Mouse (Mus musculus): ENCODE measurements around the gene Gpr63.

Gene Gpr63

DNA sequence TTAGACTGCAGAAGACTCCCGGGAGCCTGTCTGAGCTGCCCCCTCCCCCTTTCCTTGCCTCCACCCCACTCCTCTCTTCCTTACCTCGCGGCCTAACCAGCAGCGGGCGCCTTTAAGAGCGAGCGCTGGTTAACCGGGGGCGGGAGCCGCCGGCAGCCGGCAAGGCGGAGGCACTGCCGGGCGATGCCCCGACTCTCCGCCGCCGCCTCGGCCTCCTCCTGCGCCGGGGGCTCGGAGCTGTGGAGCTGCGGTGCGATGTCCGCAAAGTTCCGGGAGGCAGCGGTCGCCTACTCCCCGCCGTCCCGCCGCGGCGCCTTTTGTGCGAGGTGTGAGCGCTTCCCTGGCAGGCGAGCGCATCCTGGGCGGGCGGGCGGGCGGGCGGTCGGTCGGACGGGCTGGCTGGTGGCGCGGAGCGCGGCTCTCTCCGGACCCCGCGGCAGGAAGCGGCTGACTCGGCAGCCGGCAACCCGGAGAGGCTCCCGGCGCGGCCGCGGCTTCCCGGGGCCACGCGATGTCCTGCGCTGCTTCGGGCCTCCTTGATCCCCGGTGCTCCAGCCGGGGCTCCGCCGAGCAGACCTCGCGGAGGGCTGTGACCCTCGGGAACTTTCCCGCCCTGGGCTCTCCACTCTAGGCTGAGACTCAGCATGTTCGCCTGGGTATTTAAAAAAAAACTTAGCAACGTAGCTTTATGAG is at the start of gene Gpr63:
TSS of gene Gpr63 (plus strand) at position 109 of the 693 bp plus-strand sequence.
- under 1% methylated on average over 53 of the region's 78 CpGs for WGBS

DNA sequence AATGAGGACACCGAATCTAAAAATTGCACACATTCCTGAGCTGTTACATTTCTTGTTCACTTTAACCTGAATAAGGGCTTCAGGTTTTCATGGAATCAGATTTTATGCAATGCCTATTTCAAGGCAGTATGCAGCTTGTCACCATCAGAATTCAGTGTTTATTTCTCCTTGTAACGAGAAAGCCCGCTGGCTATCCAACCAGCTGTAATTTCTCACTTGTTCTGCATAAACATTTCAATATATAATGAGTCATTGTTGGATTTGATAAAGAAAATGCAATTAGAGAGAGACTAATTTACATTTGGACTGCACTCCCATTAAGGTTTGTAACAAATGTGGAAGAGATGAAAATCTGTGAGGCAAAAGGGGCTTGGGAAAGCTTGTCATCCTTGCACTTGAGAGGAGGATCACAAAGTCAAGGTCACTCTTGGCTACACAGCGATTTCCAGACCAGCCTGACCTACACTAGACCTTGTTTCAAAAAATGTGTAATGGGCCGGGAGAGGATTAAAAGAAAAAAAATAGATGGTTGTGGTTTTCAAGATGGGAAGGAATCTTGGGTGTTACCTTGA is 46.1 kb upstream of the Gpr63 start:
- WGBS, result 45% methylated on average over 5 of the region's 5 CpGs

DNA sequence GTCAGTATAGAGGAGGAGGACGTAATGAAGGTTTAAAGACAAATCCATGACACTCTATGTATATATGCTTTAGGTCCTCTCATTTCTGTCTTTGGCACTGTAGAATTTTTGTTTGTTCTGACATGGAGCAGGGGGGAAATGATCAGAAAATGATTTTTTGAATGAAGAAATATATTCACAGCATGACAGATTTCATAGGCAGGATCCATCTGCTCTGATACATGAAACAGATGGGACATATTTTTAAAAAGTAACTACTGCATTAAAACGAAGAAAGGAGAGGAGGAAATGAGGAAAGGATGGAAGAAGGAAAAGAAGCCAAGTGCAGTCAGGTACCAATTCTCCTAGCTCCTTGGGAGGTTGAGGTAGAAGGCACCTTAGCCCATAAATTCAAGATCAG is 41.5 kb upstream of the Gpr63 start:
- WGBS, result 46% methylated on average over 2 of the region's 2 CpGs

DNA sequence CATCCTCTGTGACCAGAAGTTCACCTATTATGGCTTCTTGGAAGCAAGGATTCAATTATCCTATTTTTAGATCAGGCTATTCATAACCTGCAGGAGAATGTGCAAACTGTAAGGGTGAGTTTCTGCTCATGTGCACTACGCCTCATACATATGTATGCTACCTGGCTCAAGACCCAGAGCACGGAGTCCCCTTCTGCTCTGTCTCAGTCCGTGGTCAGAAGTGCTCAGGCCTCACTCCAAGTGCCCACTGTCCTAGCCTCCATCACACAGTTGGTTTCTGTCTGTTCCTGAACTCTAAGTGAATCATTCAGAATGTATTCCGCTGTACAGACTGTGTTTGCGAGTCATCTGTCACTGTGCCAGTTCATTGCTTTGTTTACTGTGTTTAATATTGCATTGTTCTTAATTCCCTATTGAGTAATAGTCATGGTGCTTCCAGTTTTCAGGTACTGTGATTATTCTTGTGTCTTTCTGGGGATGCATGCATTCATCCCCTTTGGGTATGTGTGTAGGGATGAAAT is 37.9 kb upstream of the Gpr63 start:
- 58% methylated on average over 5 of the region's 5 CpGs for WGBS

DNA sequence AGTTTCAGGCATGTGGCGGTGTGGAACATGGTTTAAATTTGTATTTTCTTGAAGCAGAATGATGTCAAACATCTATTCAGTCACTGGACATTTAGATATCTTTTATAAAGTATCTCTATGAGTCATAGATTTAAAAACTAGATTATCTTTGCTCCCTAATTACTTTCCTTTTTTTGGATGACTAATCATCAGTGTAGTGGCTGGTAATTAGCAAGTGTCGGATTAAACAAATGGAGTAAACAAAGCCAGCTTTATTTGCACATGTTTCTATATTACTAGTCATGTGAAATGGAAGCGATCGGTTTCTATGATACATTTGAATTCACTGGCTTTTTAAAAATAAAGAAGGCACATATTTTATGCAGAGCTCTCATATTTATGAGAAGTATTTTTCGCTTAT is 37.3 kb upstream of the Gpr63 start:
- WGBS, result 72% methylated on average over 5 of the region's 5 CpGs

DNA sequence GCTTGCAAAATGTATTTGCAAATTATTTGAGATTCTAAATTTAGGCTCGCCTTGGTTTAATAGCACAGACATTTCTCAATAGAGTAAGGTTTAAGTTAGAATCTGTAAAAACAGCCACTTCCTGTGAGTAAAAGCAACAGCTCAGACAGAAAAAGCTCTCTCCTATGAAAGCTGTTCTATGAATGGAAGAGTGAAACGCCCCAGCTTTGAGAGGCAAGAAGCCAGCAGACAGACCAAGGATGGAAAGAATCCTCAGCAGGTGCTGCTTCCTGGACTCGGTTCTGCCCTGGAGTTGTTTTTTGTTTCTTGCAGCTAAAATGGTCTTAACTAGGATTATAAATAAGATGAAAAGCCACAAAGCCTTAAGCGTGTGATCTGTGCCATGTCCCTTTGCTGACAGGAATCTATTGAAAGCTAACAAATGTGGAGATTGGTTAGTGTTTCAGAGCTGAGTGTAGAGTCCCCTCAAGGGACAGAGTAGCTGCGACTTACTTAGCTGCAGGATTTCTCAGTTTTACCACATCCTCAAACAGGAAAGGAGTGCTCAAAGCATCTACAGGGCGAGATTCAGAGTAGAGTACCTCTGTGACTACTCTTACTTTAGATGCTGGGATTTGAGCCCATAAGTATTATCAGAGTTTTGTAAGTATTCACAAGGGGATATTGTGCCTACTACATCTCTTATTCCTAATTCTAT is 23.3 kb upstream of the Gpr63 start:
- WGBS, result 12% methylated on average over 6 of the region's 6 CpGs

DNA sequence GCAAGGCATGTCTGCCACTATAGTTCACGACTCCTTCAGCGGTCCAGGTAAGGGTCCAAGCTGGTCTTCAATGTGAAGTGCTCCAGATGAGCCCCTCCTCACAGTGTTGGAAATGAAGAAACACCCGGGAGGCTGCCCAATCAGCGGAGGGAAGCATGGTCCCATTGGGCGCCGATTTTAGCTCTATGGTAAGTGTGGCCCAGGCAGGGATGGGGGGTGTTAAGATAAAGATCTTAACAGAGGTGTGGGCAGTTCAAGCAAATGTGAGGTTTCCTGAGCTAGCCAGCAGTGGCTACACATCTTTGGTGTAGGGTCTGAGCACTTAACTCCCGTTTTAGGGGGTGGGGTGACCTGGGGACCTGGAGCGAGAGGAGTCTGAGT is 299 bp upstream of the Gpr63 start:
- 11% methylated on average over 8 of the region's 8 CpGs for WGBS

DNA sequence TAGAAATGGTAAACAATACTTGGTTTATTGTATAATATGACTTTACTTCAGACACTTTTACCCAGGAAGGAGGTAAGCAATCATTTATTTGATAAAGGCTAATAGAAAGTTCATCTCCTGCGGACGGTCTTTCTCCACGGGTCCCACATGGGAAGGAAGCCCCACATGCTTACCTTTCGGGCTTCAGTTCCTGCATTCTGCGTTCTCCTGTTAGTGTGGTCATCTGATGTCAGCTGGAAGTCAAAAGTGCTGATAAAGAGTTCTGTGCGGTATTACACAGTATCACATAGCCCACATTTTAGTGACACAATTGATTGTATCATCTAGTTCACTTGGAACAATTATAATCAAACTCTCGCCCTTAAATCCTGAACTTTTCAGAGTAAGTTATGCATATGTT is 1.0 kb downstream of the Gpr63 start:
- WGBS, result 14% methylated on average over 7 of the region's 7 CpGs

DNA sequence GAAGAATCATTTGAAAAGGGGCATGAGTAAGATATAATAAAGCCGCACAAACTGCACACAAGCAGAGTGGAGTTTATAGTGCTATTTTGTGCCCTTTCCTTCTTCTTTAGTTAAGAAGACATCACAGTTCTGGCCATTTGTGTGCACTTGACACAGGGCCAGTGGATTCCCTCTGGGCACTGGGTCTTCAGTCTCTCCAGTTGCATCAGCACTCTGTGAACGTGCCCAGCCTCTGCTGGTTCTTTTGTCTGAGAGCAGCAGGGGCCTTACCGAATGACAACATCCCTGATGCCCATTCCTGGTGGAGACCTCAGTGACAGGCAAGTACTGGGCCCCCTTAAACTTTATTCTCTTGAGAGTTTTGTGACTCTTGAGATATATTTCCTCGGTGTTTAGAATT is 12.4 kb downstream of the Gpr63 start:
- WGBS, result 55% methylated on average over 4 of the region's 4 CpGs

DNA sequence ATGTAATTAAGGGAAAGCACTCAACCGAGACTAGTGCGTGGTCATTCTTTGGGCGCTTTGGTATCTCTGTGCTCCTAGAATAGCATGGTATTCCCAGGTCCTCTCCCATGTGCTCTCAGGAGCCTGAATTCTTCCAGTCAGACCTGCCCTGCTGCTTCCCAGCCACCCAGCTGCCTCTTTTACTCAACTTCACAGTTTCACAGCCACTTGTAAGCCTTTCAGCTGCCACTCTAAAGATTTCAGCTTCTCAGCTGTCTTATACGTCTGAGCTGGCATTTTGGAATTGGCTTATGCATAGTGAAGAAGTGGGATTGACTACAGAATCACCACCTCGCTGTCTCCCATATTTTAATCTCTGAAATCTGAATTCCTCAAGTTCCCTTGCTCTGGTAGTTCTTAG is 19.4 kb downstream of the Gpr63 start:
- 72% methylated on average over 5 of the region's 5 CpGs for whole genome bisulfite sequencing

DNA sequence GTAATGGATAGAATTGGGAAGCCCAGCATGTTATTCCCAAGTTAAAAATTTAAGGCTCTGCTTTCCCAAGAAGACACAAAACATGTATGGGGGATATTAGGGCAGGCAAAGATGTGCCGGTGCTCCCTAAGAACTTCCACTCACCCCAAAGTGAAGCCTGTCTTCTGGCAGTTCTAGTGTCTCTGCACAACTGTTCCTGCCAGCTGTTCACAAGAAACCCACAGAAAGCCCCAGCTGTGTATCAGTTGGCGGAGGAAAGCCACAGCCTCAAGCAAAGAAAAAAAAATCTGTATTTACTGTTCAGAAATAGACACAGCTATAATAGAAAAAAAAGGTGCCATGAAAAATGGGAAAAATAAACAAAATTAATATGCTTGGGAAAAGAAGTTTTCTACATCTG is 25.3 kb downstream of the Gpr63 start:
- 61% methylated on average over 2 of the region's 2 CpGs for WGBS

DNA sequence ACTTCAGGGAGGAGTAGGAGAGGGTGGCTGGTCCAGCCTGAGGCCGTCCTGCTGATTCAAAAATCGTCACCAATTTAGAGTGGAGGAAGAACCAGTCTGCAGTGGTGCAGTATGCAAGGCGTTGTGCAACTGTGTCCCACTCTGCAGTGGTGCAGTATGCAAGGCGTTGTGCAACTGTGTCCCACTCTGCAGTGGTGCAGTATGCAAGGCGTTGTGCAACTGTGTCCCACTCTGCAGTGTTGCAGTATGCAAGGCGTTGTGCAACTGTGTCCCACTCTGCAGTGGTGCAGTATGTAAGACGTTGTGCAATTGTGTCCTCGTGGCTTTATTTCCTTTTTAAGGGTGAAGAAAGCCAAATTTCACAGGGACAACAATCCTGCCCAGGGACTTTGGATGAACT is 43.1 kb downstream of the Gpr63 start:
- WGBS, result 92% methylated on average over 8 of the region's 8 CpGs

DNA sequence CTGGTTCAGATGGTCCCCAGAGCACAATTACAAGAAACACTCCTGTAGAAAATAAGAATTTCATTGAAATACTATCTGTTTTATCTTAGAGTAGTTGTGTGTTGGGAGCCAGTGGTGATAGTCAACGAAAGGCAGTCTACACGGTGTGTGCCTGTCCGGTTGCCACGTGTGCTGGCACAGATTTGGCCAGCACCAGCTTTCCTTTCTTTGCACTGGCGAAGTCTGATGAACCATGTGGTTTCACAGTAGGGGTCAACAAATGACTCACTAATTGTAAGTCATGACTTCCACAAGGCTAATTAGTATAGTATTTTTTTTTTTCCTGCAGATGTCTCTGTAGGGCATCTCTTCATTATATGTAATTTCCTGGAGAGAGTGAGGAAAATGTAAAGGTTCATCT is 45.6 kb downstream of the Gpr63 start:
- 57% methylated on average over 5 of the region's 5 CpGs for WGBS

DNA sequence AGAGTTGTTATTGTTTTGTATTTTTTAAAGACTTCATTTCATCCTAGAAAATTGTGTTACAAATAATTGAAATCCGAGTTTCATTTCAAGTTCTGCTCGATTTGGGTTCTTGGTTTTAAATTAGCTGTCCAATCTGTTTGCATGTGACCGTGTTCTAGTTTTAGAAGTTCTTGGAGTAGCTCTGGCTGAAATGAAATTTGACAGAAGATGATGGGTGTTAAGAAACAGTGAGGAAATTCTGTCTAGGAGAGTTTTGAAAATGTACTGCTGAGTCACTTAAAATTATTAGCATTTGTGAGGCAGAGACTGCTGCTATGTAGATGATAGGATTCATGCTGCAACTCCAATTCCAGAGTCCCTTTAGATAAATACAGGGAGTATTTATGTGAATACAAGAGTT is 46.5 kb downstream of the Gpr63 start:
- 57% methylated on average over 3 of the region's 3 CpGs for WGBS

DNA sequence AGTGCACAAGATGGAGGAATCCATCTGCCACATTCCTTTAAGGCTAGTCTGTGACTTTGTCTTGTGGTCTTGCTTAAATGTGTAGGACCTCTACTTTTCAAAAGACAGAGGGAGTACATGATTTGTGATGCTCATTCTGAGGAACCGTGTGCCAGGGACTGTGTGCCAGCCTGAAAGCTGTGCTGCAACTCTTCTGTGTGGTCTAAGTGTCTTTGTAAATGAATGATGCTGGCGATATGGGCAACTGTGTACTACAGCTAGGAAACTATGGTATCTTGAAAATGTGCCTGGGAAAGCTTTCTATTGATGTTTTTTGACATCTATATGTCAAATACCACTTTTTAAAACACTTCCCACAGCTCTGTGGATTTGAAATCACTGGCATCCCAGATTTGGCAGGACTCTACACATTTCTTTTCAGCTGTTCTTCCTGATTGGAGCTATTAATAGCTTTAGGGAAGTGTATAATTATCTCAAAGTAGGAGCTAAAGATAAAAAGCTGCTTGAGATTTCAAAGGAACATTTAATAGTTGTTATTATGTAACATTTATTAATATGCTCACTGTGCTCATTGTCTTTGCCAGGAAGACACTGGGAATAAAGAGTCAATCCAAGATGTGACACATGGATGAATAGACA is 48.9 kb downstream of the Gpr63 start:
- 41% methylated on average over 2 of the region's 2 CpGs for WGBS

DNA sequence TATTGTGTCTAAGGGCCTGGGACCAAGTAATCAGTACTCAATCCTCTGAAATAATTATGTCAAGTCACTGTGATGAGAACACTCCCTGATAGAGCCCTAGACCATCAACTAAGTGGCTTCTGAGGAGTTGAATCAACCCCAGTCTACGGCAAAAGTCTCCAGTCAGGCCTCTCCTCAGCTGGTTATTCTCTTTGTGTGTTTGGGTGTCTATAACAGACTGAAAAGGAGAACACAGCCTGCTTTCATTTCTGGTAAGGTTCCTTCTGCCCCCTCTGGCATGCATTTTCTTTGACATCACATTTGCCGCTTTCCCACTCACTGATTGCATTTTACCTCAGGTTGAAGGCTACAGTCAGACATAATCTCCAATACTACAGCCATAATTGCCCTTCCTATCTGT is 62.0 kb downstream of the Gpr63 start:
- WGBS, result 69% methylated on average over 2 of the region's 2 CpGs

DNA sequence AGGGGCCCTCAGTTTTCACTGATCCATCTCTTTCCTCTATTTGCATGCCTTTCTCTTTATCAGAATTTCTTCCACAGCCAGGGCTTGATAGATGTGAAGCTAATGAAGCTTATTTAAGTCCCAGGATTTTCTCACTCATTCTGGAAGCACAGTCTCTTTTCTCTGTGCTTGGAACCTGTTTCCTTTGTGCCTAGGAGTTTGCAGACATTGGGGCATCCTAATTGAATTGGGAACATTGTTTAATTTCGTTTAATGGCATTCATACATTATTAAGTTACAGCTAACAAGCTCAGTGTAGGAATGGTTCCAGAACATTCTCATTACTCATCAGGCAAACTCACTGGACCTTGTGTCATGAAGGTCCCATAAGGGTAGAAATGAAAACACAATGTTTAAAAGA is 62.5 kb downstream of the Gpr63 start:
- WGBS, result 28% methylated on average over 1 of the region's 1 CpGs

DNA sequence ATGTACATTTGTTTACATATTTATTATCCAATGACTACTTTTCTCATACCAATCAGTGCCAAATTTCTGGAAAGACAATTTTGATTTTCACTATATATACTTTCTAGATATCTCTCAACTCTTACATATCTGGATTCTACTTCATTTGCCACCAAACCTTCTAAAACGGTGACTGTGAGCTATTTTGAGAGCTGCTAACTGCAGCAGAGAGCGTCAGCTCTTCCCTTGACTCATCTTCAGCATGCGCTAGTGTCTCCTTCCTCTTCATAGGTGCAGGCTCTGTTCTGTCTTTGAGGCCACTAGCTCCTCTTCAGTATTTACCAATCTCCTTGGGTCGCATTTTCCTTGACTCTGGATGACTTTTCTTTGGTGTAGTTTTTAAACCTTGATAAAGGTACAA is 63.7 kb downstream of the Gpr63 start:
- WGBS, result 44% methylated on average over 4 of the region's 4 CpGs

DNA sequence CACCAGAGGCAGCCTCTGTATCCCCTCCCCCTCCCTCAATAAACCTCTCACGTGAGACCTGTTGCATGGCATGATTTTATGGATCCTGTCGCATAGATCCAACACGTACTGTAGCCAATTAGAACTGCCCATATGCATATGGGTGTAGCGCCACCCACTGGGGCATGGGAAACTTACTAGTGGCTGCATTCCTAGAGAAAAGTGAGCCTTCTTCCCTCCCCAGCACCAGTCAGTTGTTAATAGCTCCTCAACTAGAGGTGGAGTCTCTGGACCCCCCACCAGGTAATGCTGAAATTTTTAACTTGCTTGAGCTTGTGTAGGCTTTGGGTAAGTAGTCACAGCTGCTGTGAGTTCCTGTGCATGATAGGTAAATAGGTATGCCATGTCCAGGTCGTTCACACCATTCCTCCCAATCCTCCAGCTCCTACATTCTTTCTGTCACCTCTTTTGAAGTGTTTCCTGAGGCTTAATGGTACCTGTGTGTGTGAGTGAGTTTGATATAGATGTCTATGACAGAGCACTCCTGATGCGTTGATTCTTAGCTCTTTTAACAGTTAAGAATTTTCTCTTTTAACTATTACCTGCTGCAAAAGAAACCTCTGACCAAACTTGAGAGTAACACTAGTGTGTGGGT is 69.1 kb downstream of the Gpr63 start:
- 37% methylated on average over 6 of the region's 6 CpGs for WGBS

DNA sequence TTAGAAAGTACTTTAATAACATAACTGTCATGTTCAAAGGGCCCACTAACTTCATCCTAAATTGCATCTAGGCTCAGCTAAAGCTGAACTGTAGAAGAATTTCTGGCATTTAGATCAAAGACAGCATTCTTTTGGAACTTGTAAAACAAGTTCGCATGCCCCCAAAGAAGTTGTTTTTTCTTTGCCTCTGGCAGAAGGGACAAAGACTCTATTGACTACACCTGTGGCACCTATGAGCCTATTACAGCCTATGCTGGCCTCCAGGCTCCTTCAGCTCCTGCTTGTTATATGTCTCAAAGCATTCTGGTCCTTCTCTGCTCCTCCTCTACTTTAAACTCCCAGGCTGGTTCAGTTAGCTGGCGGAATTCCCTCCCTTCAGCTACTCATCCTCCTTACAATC is 69.6 kb downstream of the Gpr63 start:
- 75% methylated on average over 2 of the region's 2 CpGs for whole genome bisulfite sequencing

DNA sequence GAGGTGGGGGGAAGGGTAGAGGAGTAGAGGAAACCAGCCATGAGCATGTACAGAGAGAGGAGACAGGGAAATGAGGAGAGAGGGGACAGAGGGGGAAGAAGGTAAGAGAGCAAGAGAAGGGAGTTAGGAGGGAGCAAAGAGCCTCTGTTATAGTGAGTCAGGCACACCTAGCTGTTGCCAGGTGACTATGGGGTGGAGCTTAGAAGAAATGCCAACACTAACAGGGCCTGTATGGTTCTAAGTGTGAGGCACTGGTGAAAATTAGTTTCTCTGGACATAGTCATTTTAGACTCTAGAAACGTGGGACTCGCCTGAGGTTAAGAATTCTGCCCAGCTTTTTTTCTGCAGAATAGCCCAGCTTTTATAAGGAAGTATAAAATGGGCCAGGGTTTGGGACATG is 71.1 kb downstream of the Gpr63 start:
- 82% methylated on average over 2 of the region's 2 CpGs for WGBS

DNA sequence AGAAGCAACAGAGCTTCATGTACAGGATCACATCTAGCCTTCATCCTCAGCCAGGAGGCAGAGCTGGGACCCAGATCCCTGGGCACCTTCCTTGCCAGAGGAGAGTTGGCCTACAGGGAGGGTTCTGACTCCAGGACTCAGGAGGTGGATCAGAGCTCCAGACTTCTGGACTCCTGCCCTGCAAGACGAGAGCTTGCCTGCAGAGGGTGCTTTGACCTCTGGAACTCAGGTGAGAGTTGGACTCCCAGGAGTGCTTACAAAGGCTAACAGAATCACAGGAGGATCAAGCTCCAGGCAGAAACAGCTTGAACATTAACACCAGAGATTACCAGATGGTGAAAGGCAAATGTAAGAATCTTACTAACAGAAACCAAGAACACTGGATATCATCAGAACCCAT is 89.3 kb downstream of the Gpr63 start:
- WGBS, result 54% methylated on average over 1 of the region's 1 CpGs

Data from cerebral cortex, adult 2 months (tissue).